17 mouse cellular contexts compared by ENCODE assay signal in the genomic region with DNA sequence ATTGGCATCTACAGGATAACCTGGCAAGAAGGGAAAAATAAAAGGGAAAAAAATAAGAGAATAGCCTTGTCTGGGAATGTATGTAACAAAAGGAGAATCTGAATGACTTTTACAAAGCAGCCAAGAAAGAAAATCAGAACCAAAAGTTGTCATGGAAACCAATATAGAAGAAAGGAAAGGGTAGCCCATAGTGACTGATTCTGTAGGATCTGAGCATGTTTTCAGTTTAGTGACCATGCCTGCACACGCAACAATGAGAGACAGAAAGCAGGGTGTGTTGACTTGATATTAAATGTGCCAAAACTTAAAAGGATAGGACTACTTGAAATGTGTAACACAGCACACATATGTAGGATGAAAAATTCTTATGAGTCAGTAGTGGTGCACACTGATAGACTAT.
"Had no signal": no experiment of that assay in that cellular context is flagged by ENCODE, and none has a peak within 500 bp of the region (broad histone marks: within the 10 kb centered on the region; RNA-seq: fewer than 3 reads in every experiment).

No protein-coding gene starts in this region.

- H3K27ac ChIP-seq: liver, embryonic 12.5 days; liver, embryonic 14.5 days; midbrain, embryonic 12.5 days; neural tube, embryonic 13.5 days; neural tube, embryonic 15.5 days had no signal

- H3K27me3 ChIP-seq: liver, embryonic 12.5 days; midbrain, embryonic 12.5 days; neural tube, embryonic 13.5 days; neural tube, embryonic 15.5 days had no signal

- H3K4me2 ChIP-seq: liver, embryonic 12.5 days; lung, embryonic 14.5 days; midbrain, embryonic 12.5 days; neural tube, embryonic 13.5 days; neural tube, embryonic 15.5 days had no signal

- H3K4me3 ChIP-seq: liver, embryonic 12.5 days; midbrain, embryonic 12.5 days; myocyte; neural tube, embryonic 13.5 days; neural tube, embryonic 15.5 days had no signal

- H3K36me3 ChIP-seq: liver, embryonic 12.5 days; midbrain, embryonic 12.5 days; neural tube, embryonic 13.5 days; neural tube, embryonic 15.5 days had no signal

- H3K9me3 ChIP-seq: liver, embryonic 12.5 days; midbrain, embryonic 12.5 days; neural tube, embryonic 13.5 days; neural tube, embryonic 15.5 days had no signal

- ATAC-seq: liver, embryonic 12.5 days had no signal

- H3K4me1 ChIP-seq: liver, embryonic 12.5 days; midbrain, embryonic 12.5 days; neural tube, embryonic 13.5 days; neural tube, embryonic 15.5 days had no signal

- H3K9ac ChIP-seq: liver, embryonic 12.5 days; liver, embryonic 14.5 days; lung, embryonic 14.5 days; midbrain, embryonic 12.5 days; neural tube, embryonic 13.5 days; neural tube, embryonic 15.5 days had no signal

- DNase-seq: lung, adult 18-20 months; lung, embryonic 14.5 days; lung, postnatal 10 days; lung, postnatal 4 days; retina, postnatal 1 day; right cerebral cortex, postnatal 25 days; right cerebral cortex, postnatal 4 days; spleen, adult 18-20 months; thymus, adult 18-20 months; thymus, postnatal 14 days; thymus, postnatal 36 days had no signal
